ENCODE assay signal across 8 mouse cellular contexts in genomic region chrX:100625802-100626793, GRCm38 (mm10). TPM values are rescaled to one million over a fixed set of nuclear protein-coding genes. Genes with fewer than 3 reads are reported as not detected.
DNase-seq lines count a peak whose midpoint lies in the region; ATAC-seq and TF ChIP-seq lines count a peak whose summit lies in the region.

Gene Pdzd11, minus strand, starts transcription at chrX:100626568.

- H3K27ac ChIP-seq in bone marrow macrophage, adult 2 months (ENCODE audit: insufficient read depth, low read depth, low read length), result peak within 1 kb of the TSS; percentile 49
- peak within 1 kb of the TSS; percentile 69 for H3K27ac ChIP-seq in embryonic fibroblast, embryonic 13.5 days (ENCODE audit: insufficient read depth, low read length)
- peak within 1 kb of the TSS; percentile 82 for H3K27ac ChIP-seq in kidney, embryonic 14.5 days (ENCODE audit: low read depth, low read length)
- H3K27ac ChIP-seq in limb, embryonic 15.5 days, result peak within 1 kb of the TSS; percentile 69

- TF ChIP-seq POLR2A in bone marrow macrophage, adult 2 months (IDR thresholded peaks at IDR 0.05; ENCODE audit: borderline replicate concordance, low read depth, low read length), result no peak
- peak; percentile 85 for TF ChIP-seq POLR2A in embryonic fibroblast, embryonic 13.5 days (IDR thresholded peaks at IDR 0.05; ENCODE audit: low read depth, low read length)

- no peak for TF ChIP-seq CTCF in bone marrow macrophage, adult 2 months (IDR thresholded peaks at IDR 0.05; ENCODE audit: low read depth, low read length)
- no peak for TF ChIP-seq CTCF in embryonic fibroblast, embryonic 13.5 days (IDR thresholded peaks at IDR 0.05; ENCODE audit: borderline replicate concordance, insufficient read depth, low read length)

- DNase-seq in A20 (ENCODE audit: low read depth, low spot score), result peak; percentile 91
- DNase-seq in heart, adult 9 months (ENCODE audit: low spot score in 2 of 2), result peak; percentile 90 to 92
- DNase-seq in monocyte, adult 2 months (ENCODE audit: low read depth in 1 of 2, low spot score in 2 of 2), result peak; percentile 70 to 73
- DNase-seq in spleen, postnatal 36 days (ENCODE audit: low spot score in 2 of 2), result peak; percentile 89 to 90

- H3K9ac ChIP-seq in kidney, embryonic 14.5 days (ENCODE audit: low read depth, low read length), result peak within 1 kb of the TSS; percentile 79
- peak within 1 kb of the TSS; percentile 50 for H3K9ac ChIP-seq in limb, embryonic 15.5 days

- peak; percentile 99 for ATAC-seq in kidney, embryonic 14.5 days (ENCODE audit: low FRiP score, low TSS enrichment)
- peak; percentile 98 for ATAC-seq in limb, embryonic 15.5 days (ENCODE audit: insufficient number of reproducible peaks, low FRiP score, low TSS enrichment, low read depth)

- no peaks in the 10 kb centered on the region; the same call in 1 of the 2 replicates for H3K4me1 ChIP-seq in bone marrow macrophage, adult 2 months (ENCODE audit: control insufficient read depth, insufficient read depth, low read length)
- H3K4me1 ChIP-seq in embryonic fibroblast, embryonic 13.5 days (ENCODE audit: control insufficient read depth, insufficient read depth, low read length), result no peaks in the 10 kb centered on the region
- H3K4me1 ChIP-seq in kidney, embryonic 14.5 days (ENCODE audit: control insufficient read depth, insufficient read depth, low read length), result 0 out of 2 replicates have a peak, but pooled peaks cover 6% of the 10 kb centered on the region
- no peaks in the 10 kb centered on the region for H3K4me1 ChIP-seq in limb, embryonic 15.5 days

- H3K36me3 ChIP-seq in kidney, embryonic 14.5 days (ENCODE audit: control insufficient read depth, insufficient read depth, low read length), result peaks cover 9% of the 10 kb centered on the region; the same call in 1 of the 2 replicates
- H3K36me3 ChIP-seq in limb, embryonic 15.5 days, result peaks cover 7% of the 10 kb centered on the region; the same call in 1 of the 2 replicates

- 27% methylated on average over 62 of the region's 62 CpGs for WGBS in kidney, embryonic 14.5 days
- WGBS in limb, embryonic 15.5 days, result 20% methylated on average over 62 of the region's 62 CpGs

- peak within 1 kb of the TSS; percentile 49 for H3K4me2 ChIP-seq in kidney, embryonic 14.5 days (replicated peaks; ENCODE audit: low read depth, low read length)
- peak within 1 kb of the TSS; percentile 69 for H3K4me2 ChIP-seq in limb, embryonic 15.5 days

- peak within 1 kb of the TSS; percentile 89 for H3K4me3 ChIP-seq in bone marrow macrophage, adult 2 months (ENCODE audit: insufficient read depth, low read length)
- H3K4me3 ChIP-seq in embryonic fibroblast, embryonic 13.5 days (ENCODE audit: insufficient read depth, low read length), result peak within 1 kb of the TSS; percentile 84
- peak within 1 kb of the TSS; percentile 65 for H3K4me3 ChIP-seq in kidney, embryonic 14.5 days (ENCODE audit: low read length)
- H3K4me3 ChIP-seq in limb, embryonic 15.5 days, result peak within 1 kb of the TSS; percentile 56

- H3K9me3 ChIP-seq in kidney, embryonic 14.5 days (ENCODE audit: control insufficient read depth, low read length), result no peaks in the 10 kb centered on the region
- no peaks in the 10 kb centered on the region for H3K9me3 ChIP-seq in limb, embryonic 15.5 days

- H3K27me3 ChIP-seq in kidney, embryonic 14.5 days (ENCODE audit: control insufficient read depth, insufficient read depth, low read length), result no peaks in the 10 kb centered on the region
- H3K27me3 ChIP-seq in limb, embryonic 15.5 days, result peaks cover 8% of the 10 kb centered on the region; the same call in 1 of the 2 replicates

RNA-seq across cellular contexts. Expression of gene Pdzd11, which starts in this region (rescaled TPM):
- 28.8 and 29.7 TPM in 2 replicates for polyA plus RNA-seq in bone marrow macrophage, adult 2 months (2012; ENCODE audit: insufficient read depth, insufficient read length, missing spikeins)
- 80.6 and 82.3 TPM in 2 replicates for polyA plus RNA-seq in embryonic fibroblast, embryonic 13.5 days (2011; ENCODE audit: insufficient read length, low read depth, missing spikeins)
- polyA plus RNA-seq in kidney, embryonic 14.5 days (2014; fragmentation: Nextera tagmentation; extraction: Ambion mirVana), result 109 and 131 TPM in 2 replicates
- polyA plus RNA-seq in limb, embryonic 15.5 days (2015; fragmentation: Nextera tagmentation; extraction: Ambion mirVana), result 109 and 120 TPM in 2 replicates

Comparison
In these comparisons a context has a peak if more than half of its experiments do, and no peak if none do; other contexts are left out.
1. Peak in every context shown above with its lines: DNase-seq, ATAC-seq, H3K4me3 ChIP-seq and H3K27ac ChIP-seq.